Mouse (Mus musculus) layer of hippocampus, postnatal 36 days (tissue): ENCODE measurements at regions not wholly inside any gene's neighbourhood (a gene's known extent, or its start where the extent isn't known, plus 50 kb on each side); places are given as distances from the start of the nearest gene placed in this dataset.
A peak's percentile ranks its signal among the peaks of the same experiment; 100 is the strongest.

Source experiments
- DNase-seq, 2 experiments: peaks; one replicate each; pipeline ENCODE4 v3.0.0; 2022

DNA sequence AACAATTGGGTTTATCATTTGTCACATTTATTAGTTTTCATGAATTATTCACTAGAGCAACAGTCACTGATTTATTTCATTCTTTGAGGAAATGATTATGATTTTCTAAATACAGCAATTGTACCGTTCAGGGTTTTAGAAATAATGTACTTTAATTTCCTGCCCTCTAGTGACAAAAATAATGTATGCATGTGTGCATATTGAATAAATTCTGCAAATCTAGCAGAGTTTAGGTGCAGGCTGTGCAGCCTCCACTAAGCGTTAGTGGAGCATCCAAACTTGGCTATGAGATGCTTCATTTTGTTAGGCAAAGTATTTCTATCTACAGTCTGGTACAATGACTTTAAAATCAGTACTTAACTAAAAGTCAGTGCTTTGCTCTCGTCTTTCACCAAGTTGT is 642.1 kb upstream of the A830018L16Rik start:
- DNase-seq, result no peak

DNA sequence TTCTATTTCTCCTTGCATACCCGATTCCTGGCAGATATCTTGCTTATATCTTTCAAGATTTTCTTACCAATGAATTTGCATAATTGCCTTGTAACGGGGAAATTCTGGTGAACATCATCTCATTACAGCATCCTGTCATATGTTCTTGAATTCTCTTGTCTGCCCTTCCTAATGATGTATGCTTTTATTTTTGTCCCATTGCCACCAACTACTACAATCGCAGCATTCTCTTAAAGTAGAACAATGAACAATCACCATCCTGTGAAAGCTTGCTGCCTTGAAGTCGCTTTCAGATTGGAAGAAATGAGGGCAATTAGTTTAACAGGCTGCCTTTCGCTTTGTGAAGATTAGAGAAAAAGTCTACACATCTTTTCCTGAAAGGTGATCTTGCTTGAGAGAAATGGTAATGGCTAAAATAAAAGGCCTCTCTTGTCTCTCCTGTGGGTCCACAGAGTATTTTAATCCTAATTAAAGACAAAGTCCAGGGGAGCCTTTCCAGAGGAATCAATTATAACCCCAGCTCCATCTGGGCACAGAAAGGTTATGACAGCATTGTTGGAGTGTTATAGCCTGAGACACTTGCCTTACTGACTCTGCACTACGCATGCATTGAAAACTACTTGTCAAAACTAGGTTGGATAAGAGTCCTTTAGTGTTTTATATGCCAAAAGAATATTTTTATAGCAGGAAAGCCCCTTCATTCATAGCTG is 619.7 kb upstream of the A830018L16Rik start:
- no peak for DNase-seq

DNA sequence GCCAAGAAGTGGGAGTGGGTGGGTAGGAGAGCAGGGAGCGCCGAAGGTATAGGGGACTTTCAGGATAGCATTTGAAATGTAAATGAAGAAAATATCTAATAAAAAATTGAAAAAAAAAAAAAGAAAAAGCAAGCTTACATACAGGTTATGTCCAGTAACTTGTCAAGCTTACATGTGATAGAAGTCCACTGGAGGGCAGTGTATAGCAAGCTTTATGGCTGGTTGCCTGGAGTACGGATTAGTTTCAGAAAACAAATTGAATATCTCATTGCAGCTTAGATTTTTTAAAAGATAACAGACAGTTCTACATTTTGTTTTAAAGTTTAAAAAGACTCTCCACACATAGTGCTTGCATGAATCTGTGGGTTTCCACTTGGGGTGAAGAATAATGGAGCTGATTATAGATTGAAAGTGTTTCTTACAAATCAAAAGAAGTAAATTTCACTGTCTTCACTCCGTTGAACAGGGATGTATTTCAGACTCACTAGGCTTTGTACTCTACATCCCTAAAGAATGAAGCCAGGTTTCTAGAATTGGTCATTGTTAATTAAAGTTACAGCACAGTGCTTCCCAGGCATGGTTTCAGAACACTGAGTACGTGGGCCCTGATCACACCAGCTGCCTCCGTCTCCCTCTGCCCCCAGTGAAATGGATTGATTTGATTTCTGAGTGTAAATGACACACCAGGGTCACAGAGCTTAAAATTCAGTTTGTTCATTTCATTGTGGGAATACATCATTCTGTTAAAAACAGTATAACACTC is 578.1 kb upstream of the A830018L16Rik start:
- peak in 1 of 2 experiments; percentile 31 for DNase-seq

DNA sequence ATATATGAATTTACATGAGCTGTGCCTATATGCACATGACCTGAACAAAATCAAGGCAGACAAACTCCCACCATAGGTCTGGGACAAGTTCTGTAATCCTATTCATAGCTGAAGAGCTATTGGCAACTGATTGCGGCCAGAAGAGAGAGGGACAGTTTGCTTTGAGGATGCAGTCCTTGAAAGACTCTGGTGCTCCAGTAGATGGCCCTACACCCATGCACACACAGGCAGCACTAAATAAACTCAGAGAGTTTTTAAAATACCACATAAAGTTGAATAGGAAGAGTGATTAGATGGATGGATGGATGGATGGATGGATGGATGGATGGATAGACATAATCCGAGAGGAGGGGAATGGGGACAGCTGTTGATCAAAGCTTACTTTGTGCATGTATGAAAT is 576.7 kb upstream of the A830018L16Rik start:
- DNase-seq, result peak in 1 of 2 experiments; percentile 5

DNA sequence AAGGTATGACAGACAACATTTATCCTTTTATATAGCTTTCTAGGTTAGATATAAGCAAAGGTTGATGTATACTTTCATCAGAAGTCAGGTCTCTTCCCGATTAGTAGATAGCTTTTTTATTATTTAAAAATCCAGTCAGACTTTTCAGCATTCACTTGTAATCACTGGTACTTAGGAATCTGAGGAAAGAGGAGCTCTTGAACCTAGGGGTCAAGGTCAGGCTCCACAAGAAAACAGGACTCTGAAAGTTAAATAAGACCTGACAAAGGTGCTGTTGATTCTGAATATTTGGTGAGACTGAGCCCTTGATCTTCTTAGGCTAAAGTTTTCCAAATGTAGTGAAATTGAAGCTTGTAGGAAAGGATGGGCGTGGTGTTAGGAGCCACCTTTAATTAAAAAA is 561.0 kb upstream of the A830018L16Rik start:
- DNase-seq, result no peak

DNA sequence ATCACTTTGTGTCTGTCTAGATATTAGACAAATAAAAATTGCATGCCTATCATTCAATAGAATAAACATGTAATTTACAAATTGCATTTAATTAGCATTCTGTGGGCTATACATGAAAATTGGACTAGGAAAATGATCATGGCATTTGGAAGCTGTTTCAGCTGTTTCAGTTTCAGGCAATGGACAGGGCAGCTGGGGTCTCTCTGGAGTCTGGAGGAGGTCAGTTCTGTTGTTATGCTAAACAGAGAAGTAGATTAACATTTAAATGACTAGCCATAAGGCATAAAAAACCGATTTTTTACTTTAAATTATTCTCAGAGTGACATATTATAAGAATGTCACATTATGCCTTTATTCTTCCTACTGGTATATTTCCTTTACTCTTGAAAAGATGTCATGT is 559.4 kb upstream of the A830018L16Rik start:
- no peak for DNase-seq

DNA sequence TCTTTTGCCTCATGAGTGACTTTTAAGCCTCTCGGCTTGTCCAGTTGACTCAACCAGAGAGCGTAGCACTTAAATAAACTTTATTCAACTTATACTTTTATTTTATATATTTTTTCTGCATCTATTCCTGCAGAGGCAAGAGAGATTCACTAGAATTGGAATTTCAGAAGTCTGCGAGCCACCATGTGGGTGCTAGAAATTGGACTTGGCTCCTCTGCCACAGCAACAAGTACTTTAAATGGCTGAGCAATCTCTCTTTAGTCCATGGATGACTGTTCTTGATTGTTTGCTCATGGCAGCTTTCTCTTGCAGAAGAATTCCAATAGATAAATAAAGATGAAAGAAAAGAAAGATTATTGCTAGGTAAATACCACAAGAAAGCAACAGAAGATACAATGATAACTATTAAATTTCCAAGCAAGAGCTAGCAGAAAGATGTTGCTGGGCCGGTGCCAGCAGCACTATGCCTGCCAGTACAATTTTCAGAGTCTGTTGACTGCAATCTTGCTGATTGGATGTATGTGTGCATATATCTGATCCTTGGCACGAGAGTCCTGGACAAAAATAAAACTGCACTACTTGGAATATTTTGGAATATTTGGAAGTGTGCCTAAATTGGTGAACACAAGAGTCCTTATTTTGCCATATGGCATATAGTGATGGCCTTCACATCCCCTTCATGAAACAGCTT is 542.6 kb upstream of the A830018L16Rik start:
- DNase-seq, result peak; percentile 15 to 20

DNA sequence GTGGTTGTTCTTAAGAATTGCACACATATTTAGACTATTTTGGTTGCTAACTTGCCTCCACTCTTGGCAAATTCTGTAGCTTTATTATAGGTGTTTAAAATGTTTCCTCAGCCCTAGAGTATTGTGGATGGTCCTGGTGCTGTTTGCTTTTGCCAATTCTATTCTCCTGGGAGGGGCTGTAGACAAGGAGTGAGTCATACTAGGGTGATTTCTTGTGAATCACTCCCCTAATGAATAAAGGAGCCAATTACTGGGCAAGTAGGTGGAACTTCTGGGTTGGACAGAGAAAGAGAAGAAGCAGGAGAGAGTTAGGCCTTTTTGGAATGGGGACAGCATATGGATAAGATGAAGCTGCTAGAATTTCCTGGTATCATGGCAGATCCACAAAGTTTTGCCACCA is 541.6 kb upstream of the A830018L16Rik start:
- no peak for DNase-seq

DNA sequence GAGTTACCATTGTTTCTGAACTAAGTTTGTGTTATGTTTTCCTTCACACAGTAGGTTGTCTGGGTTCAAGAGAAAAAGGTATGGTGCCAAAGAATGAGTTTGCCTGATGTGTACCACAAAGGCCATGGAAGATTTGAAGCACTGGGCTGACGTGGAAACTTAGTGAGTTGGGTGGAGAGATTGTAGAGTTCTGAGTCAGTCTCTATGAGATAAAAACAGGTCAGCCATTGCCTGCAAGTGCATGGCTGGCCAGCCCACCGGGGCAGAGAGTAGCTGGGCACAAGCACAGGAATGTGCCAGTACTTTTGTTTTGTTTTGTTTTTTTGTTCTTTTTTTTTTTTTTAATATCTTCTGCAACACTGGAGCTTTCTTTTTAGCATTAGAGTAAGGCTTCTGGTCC is 541.2 kb upstream of the A830018L16Rik start:
- DNase-seq, result no peak

DNA sequence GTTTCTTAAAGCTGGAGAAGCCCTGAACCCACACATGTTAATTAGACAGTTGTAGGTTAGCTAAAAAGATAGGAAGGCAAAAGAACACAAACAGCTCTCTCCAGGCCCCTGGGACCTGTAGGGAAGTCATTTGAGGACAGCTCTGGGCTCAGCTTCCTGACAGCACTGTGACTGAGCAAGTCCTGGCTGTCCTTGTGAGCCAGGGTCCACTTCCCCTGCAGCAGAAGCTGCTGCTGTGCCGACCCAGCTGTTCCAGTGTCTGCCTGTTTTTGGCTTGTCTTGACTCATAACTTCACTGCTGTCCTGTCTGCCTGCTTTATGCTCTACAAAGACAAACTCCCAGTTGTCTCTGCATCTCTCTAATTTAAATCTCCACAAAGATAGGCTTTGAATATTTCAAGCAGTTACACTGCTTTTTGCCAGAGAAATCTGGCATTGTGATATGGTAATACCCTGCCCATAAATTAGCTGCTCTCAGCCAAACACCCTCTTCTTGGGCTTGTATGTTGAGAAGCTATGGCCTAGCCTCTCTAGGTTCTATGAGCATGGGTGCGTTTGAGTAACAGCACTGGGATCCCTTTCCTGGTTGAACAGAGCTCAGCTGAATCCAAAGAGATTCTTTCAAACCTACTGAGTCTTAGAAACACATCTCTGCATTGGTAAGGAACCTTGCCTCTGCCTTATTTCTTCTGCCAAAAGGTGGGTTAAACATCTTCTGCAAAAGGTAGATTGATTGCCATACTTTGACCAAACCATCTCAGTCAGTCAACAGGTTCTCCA is 536.3 kb upstream of the A830018L16Rik start:
- no peak for DNase-seq

DNA sequence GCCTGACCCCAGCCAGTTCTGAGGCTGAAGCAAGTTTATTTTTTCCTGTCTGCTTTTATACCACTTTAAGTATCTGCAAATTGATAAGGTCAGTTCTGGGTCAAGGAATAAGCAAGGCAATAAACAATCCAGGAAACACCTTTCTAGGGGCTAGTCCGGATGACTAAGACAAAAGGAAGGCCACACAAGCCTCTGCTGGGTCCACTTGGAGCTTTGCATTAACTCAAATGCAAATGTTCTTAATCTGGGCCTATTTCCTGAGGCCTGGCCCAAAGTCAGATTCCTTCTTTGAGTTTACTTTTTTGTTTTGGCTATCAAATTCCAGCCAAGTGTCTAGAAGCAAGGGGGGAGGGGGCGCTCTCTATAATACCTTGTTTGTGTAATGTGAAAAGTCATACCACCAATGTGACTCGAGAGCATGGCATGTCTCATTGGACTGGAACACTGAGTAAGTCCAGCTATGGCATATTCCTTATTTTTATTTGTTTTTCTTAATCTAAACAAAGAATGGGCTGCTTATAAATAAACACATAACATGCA is 535.6 kb upstream of the A830018L16Rik start:
- DNase-seq, result no peak

DNA sequence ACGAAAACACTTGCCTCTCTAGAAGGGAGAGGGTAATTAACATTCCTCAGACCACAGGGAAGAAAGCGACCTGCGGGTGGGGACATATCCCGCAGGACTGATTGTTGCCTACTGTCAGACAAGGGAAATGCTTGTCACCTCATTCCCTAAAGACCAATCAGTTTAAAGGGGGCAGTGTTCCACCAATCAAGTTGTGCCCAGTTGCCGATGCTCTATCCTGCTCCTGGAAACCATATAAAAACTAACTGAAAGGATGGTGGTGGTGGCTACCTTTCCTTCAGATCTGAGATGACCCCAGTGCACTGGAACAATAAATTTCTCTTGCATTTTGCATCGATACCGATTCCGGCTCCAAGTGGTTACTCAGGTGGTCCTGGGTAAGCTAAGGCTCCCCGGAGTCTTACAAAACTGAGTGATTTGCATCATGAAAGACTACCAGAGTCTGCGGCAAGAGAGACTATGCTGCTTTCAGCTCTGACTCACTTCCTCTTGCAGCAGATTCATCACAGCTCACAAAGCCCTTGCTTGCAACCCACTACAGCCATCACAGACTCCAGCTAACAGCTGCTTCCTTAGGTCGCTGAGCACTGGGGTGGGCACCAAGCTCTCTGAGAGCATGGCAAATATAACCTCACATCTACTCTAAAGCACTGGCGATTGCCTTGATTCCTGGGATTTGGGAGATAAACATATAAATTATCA is 533.7 kb upstream of the A830018L16Rik start:
- no peak for DNase-seq

DNA sequence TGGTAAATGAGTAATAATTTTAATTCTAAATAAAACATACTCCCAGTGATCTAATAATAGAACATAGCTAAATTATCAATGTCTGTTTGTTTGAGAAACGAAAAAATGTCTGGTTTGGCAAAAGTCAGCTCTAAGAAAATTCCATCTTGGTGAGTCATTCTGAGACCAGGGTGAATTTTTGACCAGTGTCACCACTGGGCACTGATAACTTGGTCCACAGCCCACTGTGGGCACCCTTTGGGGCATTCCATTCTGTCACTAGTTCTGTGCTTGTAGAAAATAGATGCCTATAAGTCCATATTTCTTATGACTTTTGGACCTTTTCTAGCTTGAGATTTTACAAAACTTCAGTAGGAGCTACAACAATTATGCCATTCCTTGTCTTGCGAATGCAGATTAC is 515.1 kb upstream of the A830018L16Rik start:
- DNase-seq, result no peak

DNA sequence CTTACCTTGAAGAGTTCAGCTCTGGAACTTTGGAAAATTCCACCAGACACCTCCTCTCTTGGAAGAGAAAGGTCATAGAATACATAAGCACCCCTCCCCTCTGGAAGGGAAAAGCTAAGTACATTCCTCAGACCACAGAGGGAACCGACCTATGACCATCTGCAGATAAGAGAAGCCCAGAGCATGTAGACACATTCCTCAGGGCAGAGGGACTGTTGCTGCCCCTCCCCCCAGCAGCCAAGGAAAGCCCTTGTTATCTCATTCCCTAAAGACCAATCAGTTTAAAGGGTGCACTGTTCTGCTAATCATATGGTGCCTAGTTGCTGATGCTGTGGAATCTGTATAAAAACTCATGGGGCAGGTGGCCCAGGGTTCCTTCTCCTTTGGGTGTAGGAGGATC is 511.2 kb upstream of the A830018L16Rik start:
- no peak for DNase-seq

DNA sequence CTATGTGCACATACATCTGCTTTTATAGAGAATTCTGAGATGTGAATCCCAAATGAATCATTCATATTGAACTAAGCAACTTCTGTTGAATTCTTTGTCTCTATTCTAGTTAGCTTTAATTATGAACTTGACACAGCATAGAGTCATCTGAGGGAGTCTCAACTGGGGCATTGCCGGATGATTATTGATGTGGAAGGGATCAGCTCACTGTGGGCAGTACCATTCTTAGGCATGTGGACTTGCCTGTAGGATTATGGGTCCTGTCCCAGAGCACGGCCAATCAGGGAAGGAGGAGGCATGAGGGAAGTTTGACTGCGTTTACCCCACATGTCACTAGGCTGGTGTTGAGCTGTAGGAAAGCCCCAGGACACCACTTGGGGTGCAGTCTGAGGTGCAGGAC is 493.9 kb upstream of the A830018L16Rik start:
- no peak for DNase-seq

DNA sequence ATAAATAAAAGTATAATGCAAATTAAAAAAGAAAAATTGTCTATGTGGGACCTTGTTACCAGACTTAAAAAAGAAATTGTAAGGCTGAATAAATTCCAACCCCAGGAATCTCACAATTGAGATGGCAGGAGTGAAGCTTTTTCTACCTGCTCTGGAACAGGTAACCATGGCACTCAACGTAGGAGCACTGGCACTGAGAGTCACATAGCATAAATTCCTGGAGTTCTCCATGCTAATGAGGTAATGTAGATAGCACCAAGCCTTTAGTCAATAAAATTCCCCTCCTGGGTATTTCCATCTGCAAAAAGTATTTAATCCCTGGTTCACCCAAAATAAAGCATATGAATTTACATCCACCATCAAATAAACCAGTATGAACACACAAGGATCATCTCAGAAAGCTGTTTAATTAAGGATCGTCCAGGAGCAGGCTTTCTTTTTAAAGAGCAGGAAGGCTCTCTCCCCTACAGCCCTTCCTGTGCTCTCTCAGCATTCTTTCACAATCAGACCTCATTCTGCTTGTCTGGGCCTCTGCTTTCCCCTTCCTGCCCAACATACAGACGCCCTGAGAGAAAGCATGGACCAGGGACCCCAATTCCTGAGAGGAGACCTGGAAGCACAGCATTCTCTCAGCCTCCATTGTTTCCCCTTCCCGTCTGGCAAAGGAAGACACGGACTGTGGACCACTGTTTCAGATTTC is 481.4 kb upstream of the A830018L16Rik start:
- DNase-seq, result no peak

DNA sequence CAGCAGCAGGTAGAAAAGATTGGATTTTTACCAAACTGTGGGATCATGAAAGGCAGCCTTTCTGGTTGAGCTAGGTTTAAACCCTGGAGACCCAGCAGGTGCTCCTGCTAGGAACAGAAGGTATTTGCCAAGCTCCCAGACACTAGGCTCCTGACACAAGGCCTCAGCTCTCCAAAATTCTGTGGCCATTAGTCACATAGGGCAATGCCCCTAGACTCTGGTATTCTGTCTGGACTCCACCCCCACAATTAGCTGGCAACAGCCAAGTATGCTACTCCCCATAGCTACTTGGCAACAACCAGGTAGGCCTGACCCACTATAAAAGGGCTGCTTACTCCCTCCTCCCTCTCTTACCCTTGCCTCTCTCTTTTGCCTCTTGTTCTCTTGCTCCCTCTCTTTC is 480.7 kb upstream of the A830018L16Rik start:
- no peak for DNase-seq

DNA sequence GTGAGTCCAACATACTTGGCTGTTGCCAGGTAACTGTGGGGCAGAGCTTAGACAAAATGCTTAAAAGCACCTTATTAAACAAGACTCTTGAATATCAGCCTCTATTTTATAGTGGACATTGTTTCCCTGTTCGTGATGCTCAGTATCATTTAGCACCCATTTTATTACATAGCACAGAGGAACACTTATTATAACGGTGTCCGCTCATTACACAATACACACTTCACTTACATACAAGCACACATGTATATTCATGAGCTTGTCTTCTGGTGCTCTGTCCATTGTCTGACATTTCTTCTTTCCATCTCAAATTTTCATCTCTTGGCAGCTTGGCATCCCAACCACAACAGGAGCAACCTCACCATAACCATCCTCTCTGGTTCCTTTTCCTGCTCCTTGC is 475.5 kb upstream of the A830018L16Rik start:
- DNase-seq, result no peak

DNA sequence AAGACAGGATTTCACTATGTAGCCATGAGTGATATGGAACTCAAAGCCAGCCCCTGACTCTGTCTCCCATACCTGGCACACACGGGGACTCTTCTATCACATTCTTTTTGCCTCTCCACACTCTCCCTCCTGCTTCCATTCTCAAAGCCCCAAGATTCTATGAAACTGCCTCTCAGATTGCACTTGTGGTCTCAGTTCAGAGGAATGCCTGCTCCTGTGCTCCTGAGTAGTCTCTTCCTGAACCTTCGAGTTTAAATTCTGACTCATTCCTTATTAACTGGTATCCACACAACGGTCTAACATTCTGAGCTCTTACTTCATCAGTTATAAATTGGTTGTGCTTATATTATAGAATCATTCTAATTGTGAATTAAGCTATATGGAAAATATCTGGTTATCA is 473.6 kb upstream of the A830018L16Rik start:
- no peak for DNase-seq

DNA sequence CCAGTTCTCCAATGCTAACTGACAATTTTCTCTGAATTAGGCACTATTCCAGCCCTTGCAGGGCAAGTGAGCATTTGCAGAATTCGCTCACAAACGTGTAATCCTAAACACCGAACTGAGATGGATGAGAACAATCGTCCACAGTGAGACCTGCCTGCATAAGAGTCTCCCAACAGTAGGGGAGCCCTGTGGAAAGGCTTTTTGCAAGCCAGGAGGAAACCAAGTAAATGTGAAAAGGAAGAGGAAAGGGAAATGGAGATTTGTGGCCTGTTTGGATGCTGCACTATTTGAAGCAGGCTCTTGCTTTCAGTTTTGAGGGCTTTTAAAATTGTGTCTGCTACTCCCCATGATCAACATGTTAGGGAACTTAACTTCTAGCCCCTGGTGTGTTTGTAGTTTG is 470.9 kb upstream of the A830018L16Rik start:
- DNase-seq, result no peak
